Mouse (Mus musculus) bone marrow macrophage, adult 2 months (primary cell): ENCODE measurements around the gene Dpyd.

ENCODE experiments used
- CTCF ChIP-seq: IDR thresholded peaks from 2 replicates; pipeline ENCODE4 v1.5.1; 2012; ENCODE audit warnings: low read depth, mild to moderate bottlenecking, low read length, moderate library complexity
- POLR2A ChIP-seq: IDR thresholded peaks from 2 replicates; pipeline ENCODE4 v1.6.1; 2012; ENCODE audit warnings: mild to moderate bottlenecking, low read depth, low read length, borderline replicate concordance

- TF ChIP-seq CTCF (no peak), POLR2A (no peak)
Observed at GRCm38 (mm10) chr3:118875871-118876270, 313.9 kb downstream of the Dpyd start.
